Mouse (Mus musculus): ENCODE results near the gene Arhgap9.

- TF ChIP-seq CTCF (IDR thresholded peaks at IDR 0.05; ENCODE audit: insufficient read depth, low read length) (no peak), POLR2A (IDR thresholded peaks at IDR 0.05; ENCODE audit: borderline replicate concordance, extremely low read depth, low read depth, low read length) (no peak)
Observed at GRCm38 (mm10) chr10:127330212-127330611, 8.4 kb downstream of the Arhgap9 start.

All from lung, adult 2 months (tissue).